Mouse (Mus musculus) heart, postnatal 0 days (tissue): ENCODE measurements at regions not wholly inside any gene's neighbourhood (a gene's known extent, or its start where the extent isn't known, plus 50 kb on each side); places are given as distances from the start of the nearest gene placed in this dataset.
A peak's percentile ranks its signal among the peaks of the same experiment; 100 is the strongest.

Source experiments
- ATAC-seq: fragments of 200-750 bp; cut with Nextera tagmentation; 2 replicates; pipeline ENCODE4 v1.8.0; 2017; ENCODE audit warnings: low read depth, moderate number of reproducible peaks, moderate library complexity; ENCODE audit not compliant: insufficient read depth
- DNase-seq: peaks from one replicate; pipeline ENCODE4 v3.0.0-alpha.2; 2016; ENCODE audit warnings: low spot score
- H3K27ac ChIP-seq: fragments of 300-500 bp; sonication (generic); 2 replicates; pipeline ENCODE4 v1.5.1; 2014; ENCODE audit warnings: low read depth, mild to moderate bottlenecking
- H3K27me3 ChIP-seq: fragments of 300-500 bp; sonication (generic); 2 replicates; pipeline ENCODE4 v1.6.1; 2014; ENCODE audit warnings: low read length, mixed read lengths; ENCODE audit not compliant: control insufficient read depth, insufficient read depth
- H3K36me3 ChIP-seq: fragments of 300-500 bp; sonication (generic); replicated peaks from 2 replicates; pipeline ENCODE4 v1.6.1; 2014; ENCODE audit warnings: low read length, mixed read lengths; ENCODE audit not compliant: control insufficient read depth, insufficient read depth
- H3K4me1 ChIP-seq: fragments of 300-500 bp; sonication (generic); 2 replicates; pipeline ENCODE4 v1.6.1; 2014; ENCODE audit warnings: antibody characterized with exemption; ENCODE audit not compliant: control insufficient read depth, insufficient read depth
- H3K4me2 ChIP-seq: fragments of 300-500 bp; sonication (generic); 2 replicates; pipeline ENCODE4 v1.6.1; 2014; ENCODE audit warnings: low read depth, mild to moderate bottlenecking, low read length, moderate library complexity
- H3K4me3 ChIP-seq: fragments of 300-500 bp; sonication (generic); 2 replicates; pipeline ENCODE4 v1.5.1; 2014; ENCODE audit warnings: low read depth, low read length
- H3K9ac ChIP-seq: fragments of 300-500 bp; sonication (generic); replicated peaks from 2 replicates; pipeline ENCODE4 v1.6.1; 2014; ENCODE audit warnings: low read depth, low read length, mixed read lengths
- H3K9me3 ChIP-seq: fragments of 300-500 bp; sonication (generic); replicated peaks from 2 replicates; pipeline ENCODE4 v1.6.1; 2016; ENCODE audit warnings: low read length; ENCODE audit not compliant: control insufficient read depth
- CTCF ChIP-seq: IDR thresholded peaks from 2 replicates; pipeline ENCODE4 v1.5.1; 2016; ENCODE audit warnings: antibody characterized with exemption, control low read depth, low read depth
- EP300 ChIP-seq: IDR thresholded peaks from 2 replicates; pipeline ENCODE4 v1.6.1; 2016; ENCODE audit warnings: antibody characterized with exemption, low read depth
- WGBS: fragments of 180-500 bp; shearing (Covaris S2); extraction: QIAGEN DNeasy Blood & Tissue Kit; methylation state at CpG from one replicate; pipeline ENCODE4 v1.1.7; 2014; 5-methylcytosine and 5-hydroxymethylcytosine counted together

GRCm38 (mm10) chr14:102524894-102525577 is 457.4 kb downstream of the Kctd12 start:
- no peak overlapping the region for H3K4me2 ChIP-seq
- no peaks in the 10 kb centered on the region for H3K36me3 ChIP-seq
- WGBS = 84% methylated on average over 9 of the region's 9 CpGs
- 0 out of 2 replicates have a peak, but pooled peaks cover 4% of the 10 kb centered on the region for H3K4me1 ChIP-seq
- H3K9ac ChIP-seq = no peak overlapping the region
- ATAC-seq (no peak), DNase-seq (no peak)
- TF ChIP-seq EP300 = no peak
- no peak for TF ChIP-seq CTCF
- H3K9me3 ChIP-seq = no peaks in the 10 kb centered on the region
- no peak overlapping the region for H3K4me3 ChIP-seq
- no peak overlapping the region for H3K27ac ChIP-seq
- H3K27me3 ChIP-seq = no peaks in the 10 kb centered on the region

GRCm38 (mm10) chr14:102516765-102517164 is 465.7 kb downstream of the Kctd12 start:
- Histone ChIP-seq H3K9me3 (no peaks in the 10 kb centered on the region), H3K36me3 (no peaks in the 10 kb centered on the region), H3K9ac (no peak overlapping the region), H3K4me1 (peaks cover 12% of the 10 kb centered on the region; the same call in 1 of the 2 replicates), H3K27ac (no peak overlapping the region), H3K4me2 (no peak overlapping the region), H3K4me3 (no peak overlapping the region), H3K27me3 (no peaks in the 10 kb centered on the region)
- TF ChIP-seq CTCF (no peak), EP300 (no peak)
- ATAC-seq = no peak
- 42% methylated on average over 2 of the region's 2 CpGs for WGBS
- DNase-seq = no peak

- Histone ChIP-seq H3K9ac (no peak overlapping the region), H3K4me1 (peaks cover 7% of the 10 kb centered on the region; the same call in 1 of the 2 replicates), H3K9me3 (no peaks in the 10 kb centered on the region), H3K27me3 (no peaks in the 10 kb centered on the region), H3K36me3 (no peaks in the 10 kb centered on the region), H3K4me2 (no peak overlapping the region), H3K27ac (no peak overlapping the region), H3K4me3 (no peak overlapping the region)
- no peak for ATAC-seq
- DNase-seq = peak; percentile 12
- no peak for TF ChIP-seq CTCF
- no peak for TF ChIP-seq EP300
- 31% methylated on average over 2 of the region's 2 CpGs for WGBS
Measured at GRCm38 (mm10) chr14:102514527-102514926, 467.9 kb downstream of the Kctd12 start.

GRCm38 (mm10) chr14:102512651-102513050 is 469.8 kb downstream of the Kctd12 start:
- no peak overlapping the region for H3K4me2 ChIP-seq

GRCm38 (mm10) chr14:102511691-102512383 is 470.6 kb downstream of the Kctd12 start:
- DNase-seq (no peak), ATAC-seq (no peak)
- Histone ChIP-seq H3K27me3 (no peaks in the 10 kb centered on the region), H3K9ac (no peak overlapping the region), H3K27ac (no peak overlapping the region), H3K4me2 (no peak overlapping the region), H3K36me3 (no peaks in the 10 kb centered on the region), H3K9me3 (no peaks in the 10 kb centered on the region), H3K4me3 (no peak overlapping the region), H3K4me1 (peaks cover 7% of the 10 kb centered on the region; the same call in 1 of the 2 replicates)
- 65% methylated on average over 7 of the region's 7 CpGs for WGBS
- TF ChIP-seq CTCF (no peak), EP300 (no peak)

More at GRCm38 (mm10) chr14:102512651-102513050, 469.8 kb downstream of the Kctd12 start:
- Histone ChIP-seq H3K36me3 (no peaks in the 10 kb centered on the region), H3K9me3 (no peaks in the 10 kb centered on the region), H3K4me3 (no peak overlapping the region), H3K4me1 (peaks cover 7% of the 10 kb centered on the region; the same call in 1 of the 2 replicates), H3K27me3 (no peaks in the 10 kb centered on the region), H3K9ac (no peak overlapping the region), H3K27ac (no peak overlapping the region)
- no peak for TF ChIP-seq CTCF
- TF ChIP-seq EP300 = no peak
- no peak for DNase-seq
- WGBS = 46% methylated on average over 3 of the region's 3 CpGs
- ATAC-seq = no peak
